Mouse (Mus musculus) forebrain, embryonic 11.5 days (tissue): Measurements from ENCODE around the gene Sphk1. TPM values are rescaled to one million over a fixed set of nuclear protein-coding genes. Genes with fewer than 3 reads are reported as not detected.

ENCODE experiments used
- ATAC-seq: fragments of 200-750 bp; cut with Nextera tagmentation; replicated peaks from 2 replicates; pipeline ENCODE4 v1.8.0; 2017; ENCODE audit warnings: moderate TSS enrichment; ENCODE audit not compliant: low FRiP score
- DNase-seq: peaks from one replicate; pipeline ENCODE4 v3.0.0-alpha.2; 2017; ENCODE audit warnings: low spot score
- H3K27ac ChIP-seq: fragments of 300-500 bp; sonication (generic); 2 replicates; pipeline ENCODE4 v1.5.1; 2014; ENCODE audit warnings: low read depth, low read length
- H3K27me3 ChIP-seq: fragments of 300-500 bp; sonication (generic); 2 replicates; pipeline ENCODE4 v1.6.1; 2014; ENCODE audit warnings: mild to moderate bottlenecking, low read length, mixed read lengths; ENCODE audit not compliant: control insufficient read depth, insufficient read depth
- H3K36me3 ChIP-seq: fragments of 300-500 bp; sonication (generic); 2 replicates; pipeline ENCODE4 v1.6.1; 2014; ENCODE audit warnings: mild to moderate bottlenecking, low read length, moderate library complexity, mixed read lengths; ENCODE audit not compliant: control insufficient read depth, insufficient read depth
- H3K4me1 ChIP-seq: fragments of 300-500 bp; sonication (generic); replicated peaks from 2 replicates; pipeline ENCODE4 v1.6.1; 2014; ENCODE audit warnings: low read length, mixed read lengths; ENCODE audit not compliant: control insufficient read depth, insufficient read depth
- H3K4me2 ChIP-seq: fragments of 300-500 bp; sonication (generic); 2 replicates; pipeline ENCODE4 v1.6.1; 2014; ENCODE audit warnings: low read depth, mild to moderate bottlenecking, low read length, moderate library complexity, mixed read lengths; ENCODE audit not compliant: severe bottlenecking
- H3K4me3 ChIP-seq: fragments of 300-500 bp; sonication (generic); 2 replicates; pipeline ENCODE4 v1.5.1; 2014; ENCODE audit warnings: low read depth, low read length
- H3K9ac ChIP-seq: fragments of 300-500 bp; sonication (generic); 2 replicates; pipeline ENCODE4 v1.6.1; 2014; ENCODE audit warnings: low read length
- H3K9me3 ChIP-seq: fragments of 300-500 bp; sonication (generic); 2 replicates; pipeline ENCODE4 v1.6.1; 2016; ENCODE audit warnings: low read length, mixed read lengths; ENCODE audit not compliant: control insufficient read depth
- WGBS: fragments of 180-500 bp; shearing (Covaris S2); extraction: QIAGEN DNeasy Blood & Tissue Kit; methylation state at CpG from one replicate; pipeline ENCODE4 v1.1.7; 2014; 5-methylcytosine and 5-hydroxymethylcytosine counted together
- polyA plus RNA-seq: library from polyadenylated mRNA; unstranded; fragments of >200 nt; fragmentation: Nextera tagmentation; extraction: Ambion mirVana; gene quantifications from 2 replicates; pipeline ENCODE4 v1.2.1, GENCODE M21; 2014

Sphk1 gene
- polyA plus RNA-seq, 1 experiment from 2014 or later = 3.8 TPM

DNA sequence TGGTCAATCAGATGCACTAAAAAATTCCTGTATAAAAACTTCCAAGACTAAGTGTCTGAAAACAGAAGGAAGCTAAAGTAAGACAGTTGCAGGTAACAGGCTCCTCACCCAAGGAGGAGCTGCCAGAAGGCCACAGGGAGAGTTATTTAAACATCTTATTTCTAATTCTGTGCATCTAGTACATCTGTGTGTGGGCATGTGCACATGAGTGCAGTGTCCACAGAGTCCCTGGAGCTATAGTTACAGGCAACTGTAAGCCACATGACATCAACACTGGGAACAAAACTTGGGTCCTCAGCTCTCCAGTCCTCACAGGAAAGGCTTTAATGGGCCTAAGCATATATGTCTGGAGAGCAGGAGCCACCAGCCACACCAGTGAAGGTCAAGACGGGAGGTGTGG, 21.5 kb downstream of the Sphk1 start:
- Histone ChIP-seq H3K36me3 (no peaks in the 10 kb centered on the region), H3K27me3 (no peaks in the 10 kb centered on the region), H3K4me2 (no peak overlapping the region), H3K4me1 (no peaks in the 10 kb centered on the region), H3K9me3 (no peaks in the 10 kb centered on the region), H3K27ac (no peak overlapping the region), H3K9ac (no peak overlapping the region), H3K4me3 (no peak overlapping the region)
- 85% methylated on average over 1 of the region's 1 CpGs for WGBS
- no peak for DNase-seq
- ATAC-seq = no peak

DNA sequence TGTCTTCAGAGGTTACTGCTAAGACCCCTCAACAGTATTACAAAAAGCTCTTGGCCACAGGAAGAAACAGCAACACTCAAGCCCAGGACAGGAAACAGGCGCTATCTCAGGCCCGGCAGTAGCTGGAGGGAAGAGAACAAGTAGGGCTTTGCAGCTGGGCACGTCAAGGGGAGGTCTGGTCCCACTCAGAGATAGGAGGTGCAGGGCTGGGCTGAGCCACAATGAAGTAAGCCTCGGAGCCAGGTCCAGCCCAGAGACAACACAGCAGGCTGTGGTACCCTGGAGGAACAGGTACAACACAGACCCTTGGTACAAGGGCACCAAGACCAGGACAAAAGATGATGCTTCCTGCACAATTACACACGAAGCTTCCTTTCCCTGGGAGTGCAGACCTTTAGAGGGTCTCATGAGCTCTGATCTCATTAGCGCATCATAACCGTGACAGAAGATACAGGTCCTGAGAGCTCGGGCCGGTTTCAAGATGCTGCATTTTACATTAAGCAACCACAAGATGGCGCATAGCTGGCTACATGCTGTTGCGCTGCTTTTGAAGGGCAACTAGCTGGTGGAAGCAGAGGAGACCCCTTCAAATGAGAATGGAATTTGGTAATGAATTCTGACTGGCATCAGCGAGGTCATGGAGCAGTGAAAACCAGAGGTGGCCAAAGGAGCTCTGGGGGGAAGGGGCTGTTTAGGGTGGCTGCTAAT, 23.6 kb downstream of the Sphk1 start:
- H3K36me3 ChIP-seq = no peaks in the 10 kb centered on the region
- H3K4me1 ChIP-seq = no peaks in the 10 kb centered on the region
- no peak overlapping the region for H3K27ac ChIP-seq
- no peaks in the 10 kb centered on the region for H3K27me3 ChIP-seq
- no peaks in the 10 kb centered on the region for H3K9me3 ChIP-seq
- 55% methylated on average over 12 of the region's 12 CpGs for WGBS
- ATAC-seq (no peak), DNase-seq (no peak)
- H3K9ac ChIP-seq = no peak overlapping the region
- no peak overlapping the region for H3K4me3 ChIP-seq
- H3K4me2 ChIP-seq = no peak overlapping the region

DNA sequence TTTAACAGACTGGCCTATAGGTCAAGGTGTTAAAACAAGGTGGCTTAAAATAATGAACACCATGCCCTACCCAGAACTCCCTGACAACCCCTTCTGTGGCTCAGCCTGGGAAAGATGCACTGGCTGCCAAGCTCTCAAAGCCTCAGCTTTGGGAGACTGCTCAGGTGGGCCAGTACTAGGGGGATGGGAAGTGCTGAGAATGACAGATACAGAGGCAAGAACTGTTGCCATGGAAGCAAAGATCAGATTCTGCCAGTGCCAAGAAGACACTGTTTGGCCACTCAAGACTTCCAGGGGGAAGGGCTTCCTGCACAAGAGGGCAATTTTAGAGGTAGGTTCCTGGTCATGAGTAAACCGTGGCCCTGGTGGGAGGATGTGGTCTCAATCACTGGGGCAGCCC, 24.8 kb downstream of the Sphk1 start:
- no peak for DNase-seq
- Histone ChIP-seq H3K27ac (no peak overlapping the region), H3K4me3 (no peak overlapping the region), H3K27me3 (no peaks in the 10 kb centered on the region), H3K9ac (no peak overlapping the region), H3K9me3 (no peaks in the 10 kb centered on the region), H3K4me1 (no peaks in the 10 kb centered on the region), H3K36me3 (no peaks in the 10 kb centered on the region), H3K4me2 (no peak overlapping the region)
- no peak for ATAC-seq
- 82% methylated on average over 1 of the region's 1 CpGs for WGBS

DNA sequence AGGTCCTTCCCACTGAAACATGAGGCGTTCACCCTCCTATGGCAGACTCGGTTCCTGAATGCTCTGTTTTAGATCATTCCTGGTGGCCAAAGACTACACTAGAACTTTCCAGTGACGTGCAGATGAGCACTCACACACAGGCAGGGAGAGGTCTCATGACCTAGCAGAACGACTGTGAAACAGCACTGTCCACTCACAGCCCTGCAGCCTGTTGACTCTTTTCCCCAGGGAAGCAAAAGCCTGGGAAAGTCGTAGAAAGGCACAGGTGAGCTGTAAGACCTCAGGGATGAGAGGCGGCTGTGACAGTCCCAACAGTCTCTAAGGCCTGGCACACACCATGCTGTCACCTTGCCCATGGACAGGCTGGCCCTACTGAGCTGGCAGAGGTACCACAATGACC, 25.6 kb downstream of the Sphk1 start:
- Histone ChIP-seq H3K9ac (no peak overlapping the region; the same call in 1 of the 2 replicates), H3K36me3 (no peaks in the 10 kb centered on the region), H3K4me3 (no peak overlapping the region), H3K4me2 (no peak overlapping the region), H3K27me3 (no peaks in the 10 kb centered on the region), H3K9me3 (no peaks in the 10 kb centered on the region), H3K4me1 (no peaks in the 10 kb centered on the region), H3K27ac (no peak overlapping the region)
- DNase-seq = no peak
- WGBS = 75% methylated on average over 6 of the region's 6 CpGs
- ATAC-seq = no peak

DNA sequence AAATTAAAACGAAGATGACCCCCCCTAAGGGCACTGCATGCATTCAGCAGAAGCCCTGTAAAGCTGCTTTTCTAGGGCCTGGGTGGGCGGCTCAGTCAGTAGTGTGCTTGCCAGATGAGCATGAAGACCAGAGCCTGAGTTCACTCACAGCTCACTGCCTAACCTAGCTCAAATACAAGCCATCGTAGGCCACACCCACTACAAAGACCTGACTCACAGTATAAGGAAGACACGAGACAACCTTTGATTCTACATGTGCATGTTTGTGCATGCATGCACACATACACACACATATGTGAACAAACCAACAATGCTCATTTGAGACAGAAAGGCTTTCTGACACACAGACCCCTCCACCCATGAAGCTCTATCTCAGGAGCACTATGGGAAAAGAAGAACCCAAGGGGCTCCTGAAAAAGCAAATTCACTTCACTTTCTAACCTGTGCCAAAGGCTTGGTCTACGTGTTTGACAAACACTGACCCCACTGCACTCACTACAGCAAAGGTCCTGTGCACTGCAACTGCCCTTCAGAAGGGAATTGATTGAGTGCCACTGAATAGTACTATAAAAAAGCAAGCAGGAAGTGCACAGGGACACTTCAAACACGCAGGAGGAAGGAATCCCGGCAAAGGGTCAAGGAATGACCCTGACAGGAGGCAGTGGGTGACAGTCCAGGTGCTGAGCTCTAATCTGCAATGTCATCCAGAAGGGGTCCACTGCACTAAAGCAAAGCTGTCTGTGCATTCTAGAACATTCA, 34.7 kb downstream of the Sphk1 start:
- Histone ChIP-seq H3K27ac (no peak overlapping the region), H3K4me2 (no peak overlapping the region), H3K9me3 (no peaks in the 10 kb centered on the region), H3K27me3 (no peaks in the 10 kb centered on the region), H3K36me3 (no peaks in the 10 kb centered on the region), H3K9ac (no peak overlapping the region), H3K4me3 (no peak overlapping the region), H3K4me1 (no peaks in the 10 kb centered on the region)
- DNase-seq (no peak), ATAC-seq (no peak)
- 85% methylated on average over 7 of the region's 7 CpGs for WGBS

DNA sequence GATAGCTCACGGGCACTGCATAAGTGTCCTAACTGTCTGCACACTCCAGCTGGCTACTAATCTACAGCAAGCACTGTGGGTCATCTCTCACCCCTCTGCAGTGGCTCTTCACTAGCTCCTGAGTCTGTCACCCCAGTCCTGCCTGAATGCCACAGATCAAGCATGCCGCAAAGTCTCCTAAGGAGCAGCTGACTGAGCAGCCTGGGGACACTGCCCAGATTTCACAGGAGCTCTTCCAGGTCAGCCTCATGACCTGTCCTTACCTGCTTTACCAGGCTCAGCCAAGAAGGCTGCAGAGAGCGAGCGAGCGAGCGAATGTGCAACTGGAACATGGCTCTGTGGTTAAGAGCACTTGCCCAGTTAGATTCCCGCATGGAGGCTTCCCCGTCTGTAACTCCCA, 36.8 kb downstream of the Sphk1 start:
- no peak overlapping the region for H3K4me2 ChIP-seq
- no peaks in the 10 kb centered on the region for H3K36me3 ChIP-seq
- DNase-seq = no peak
- 92% methylated on average over 8 of the region's 8 CpGs for WGBS
- no peak for ATAC-seq
- no peaks in the 10 kb centered on the region for H3K9me3 ChIP-seq
- no peak overlapping the region for H3K27ac ChIP-seq
- H3K4me1 ChIP-seq = no peaks in the 10 kb centered on the region
- H3K4me3 ChIP-seq = no peak overlapping the region
- no peaks in the 10 kb centered on the region for H3K27me3 ChIP-seq
- H3K9ac ChIP-seq = no peak overlapping the region

DNA sequence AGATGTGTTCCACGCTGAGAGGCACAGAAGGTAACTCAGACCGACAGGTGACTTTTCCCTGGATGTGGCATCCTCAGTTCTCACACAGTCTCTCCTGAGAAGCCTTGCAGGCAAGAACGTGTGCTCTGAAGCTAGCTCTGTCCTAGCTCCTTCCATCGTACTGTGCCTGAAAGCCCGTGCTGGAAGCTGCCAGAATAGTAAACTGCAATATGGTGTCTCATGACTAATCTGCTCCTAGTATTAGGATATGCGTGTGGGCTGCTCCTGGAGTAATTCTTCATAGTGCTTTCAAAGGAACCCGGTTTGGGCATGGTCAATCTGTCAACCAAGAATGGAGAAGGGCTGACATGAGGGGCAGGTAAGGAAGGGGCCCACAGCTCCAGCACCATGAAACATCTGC, 40.1 kb downstream of the Sphk1 start:
- H3K9ac ChIP-seq = no peak overlapping the region
- H3K4me1 ChIP-seq = peaks cover 8% of the 10 kb centered on the region; the same call in 1 of the 2 replicates
- no peak for ATAC-seq

DNA sequence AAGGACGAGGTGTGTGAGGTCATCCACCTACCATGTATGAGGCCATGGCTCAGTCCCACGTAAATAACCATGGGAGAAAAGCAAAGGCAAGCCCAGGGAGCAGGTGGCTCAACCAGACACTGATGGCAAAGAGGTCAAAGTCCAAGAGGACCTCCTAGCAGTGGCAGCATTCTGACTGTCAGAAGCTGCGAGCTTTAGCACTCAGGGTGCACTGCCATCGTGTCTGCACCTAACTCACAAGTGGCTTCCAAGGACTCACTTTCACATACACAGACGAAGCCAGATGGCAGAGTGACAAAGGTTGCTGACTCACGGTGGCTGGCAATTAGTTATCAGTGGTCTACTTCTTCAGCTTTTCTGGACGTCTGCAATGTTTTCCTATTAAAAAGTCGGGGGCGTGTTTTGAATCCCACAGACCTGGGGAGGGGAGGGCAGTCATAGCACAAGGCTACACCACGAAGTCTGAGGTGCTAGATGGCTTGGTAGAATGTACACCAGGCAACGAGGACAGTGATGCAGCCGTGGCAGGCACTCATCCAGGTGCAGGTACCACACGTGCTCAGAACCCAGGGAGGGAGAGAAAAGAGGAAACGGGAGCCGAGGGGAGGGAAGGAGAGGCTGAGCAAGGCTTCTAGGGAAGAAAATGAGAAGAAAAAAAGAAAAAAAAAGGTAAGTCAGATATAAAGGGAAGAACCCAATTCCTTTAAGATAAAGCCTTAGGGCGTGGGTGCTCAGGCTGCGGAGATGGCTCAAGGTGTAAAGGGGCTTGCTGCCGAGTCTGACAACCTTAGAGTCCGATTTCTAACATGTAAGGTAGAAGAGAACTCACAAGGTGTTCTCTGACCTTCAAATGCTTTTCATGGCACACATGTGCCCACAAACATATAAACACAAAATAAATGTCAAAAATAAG, 41.3 kb downstream of the Sphk1 start:
- Histone ChIP-seq H3K9me3 (no peaks in the 10 kb centered on the region), H3K36me3 (no peaks in the 10 kb centered on the region), H3K9ac (no peak overlapping the region), H3K4me1 (peaks cover 8% of the 10 kb centered on the region; the same call in 1 of the 2 replicates), H3K4me3 (no peak overlapping the region), H3K27ac (no peak overlapping the region), H3K4me2 (no peak overlapping the region), H3K27me3 (no peaks in the 10 kb centered on the region)
- 89% methylated on average over 19 of the region's 19 CpGs for WGBS
- DNase-seq (no peak), ATAC-seq (no peak)

More for the DNA sequence above, 40.1 kb downstream of the Sphk1 start:
- WGBS = 92% methylated on average over 7 of the region's 7 CpGs
- Histone ChIP-seq H3K9me3 (no peaks in the 10 kb centered on the region), H3K27me3 (no peaks in the 10 kb centered on the region), H3K27ac (no peak overlapping the region), H3K4me3 (no peak overlapping the region), H3K36me3 (no peaks in the 10 kb centered on the region), H3K4me2 (no peak overlapping the region)
- no peak for DNase-seq
